Mouse (Mus musculus) layer of hippocampus, adult 2 months (tissue): Measurements from ENCODE around the gene Cdh13. TPM values are rescaled to one million over a fixed set of nuclear protein-coding genes. Genes with fewer than 3 reads are reported as not detected.

Source experiments
- DNase-seq, 2 experiments: peaks; one replicate each; pipeline ENCODE4 v3.0.0; 2022; ENCODE audit warnings: low spot score in 2 of 2
- H3K27ac ChIP-seq: fragments of 200-600 bp; 2 replicates; pipeline ENCODE4 v1.8.1; 2022
- H3K4me3 ChIP-seq: fragments of 200-600 bp; 2 replicates; pipeline ENCODE4 v1.8.1; 2022; ENCODE audit warnings: mild to moderate bottlenecking
- CTCF ChIP-seq: fragments of 200-600 bp; conservative IDR thresholded peaks from 2 replicates; pipeline ENCODE4 v1.8.1; 2022; ENCODE audit warnings: antibody characterized with exemption, mild to moderate bottlenecking, moderate library complexity
- total RNA-seq, 2 experiments: library from RNA; stranded (reverse); gene quantifications; 2 replicates each; pipeline ENCODE4 v1.2.3; 2021

Gene Cdh13
- total RNA-seq, 2 experiments from 2014 or later: 39.3 to 39.9 TPM

- no peak for TF ChIP-seq CTCF
- peak; percentile 42 to 77 for DNase-seq
- H3K4me3 ChIP-seq: no peak overlapping the region
- peak overlapping the region; percentile 88 for H3K27ac ChIP-seq
Measured at GRCm38 (mm10) chr8:119156454-119156921, 873.0 kb downstream of the Cdh13 start.

- Histone ChIP-seq H3K27ac (peak overlapping the region; percentile 89), H3K4me3 (no peak overlapping the region)
- no peak for TF ChIP-seq CTCF
- DNase-seq: peak; percentile 85
Measured at GRCm38 (mm10) chr8:119158628-119159027, 875.1 kb downstream of the Cdh13 start.

- DNase-seq: no peak
- no peak overlapping the region for H3K4me3 ChIP-seq
- no peak for TF ChIP-seq CTCF
- H3K27ac ChIP-seq: peak overlapping the region; percentile 70
Measured at GRCm38 (mm10) chr8:119159794-119160193, 876.3 kb downstream of the Cdh13 start.

- TF ChIP-seq CTCF: no peak
- Histone ChIP-seq H3K4me3 (no peak overlapping the region), H3K27ac (no peak overlapping the region)
- DNase-seq: no peak
Measured at GRCm38 (mm10) chr8:119164076-119164475, 880.5 kb downstream of the Cdh13 start.

- no peak for DNase-seq
- H3K4me3 ChIP-seq: no peak overlapping the region
- no peak for TF ChIP-seq CTCF
- H3K27ac ChIP-seq: no peak overlapping the region
Measured at GRCm38 (mm10) chr8:119177226-119177935, 893.8 kb downstream of the Cdh13 start.

DNA sequence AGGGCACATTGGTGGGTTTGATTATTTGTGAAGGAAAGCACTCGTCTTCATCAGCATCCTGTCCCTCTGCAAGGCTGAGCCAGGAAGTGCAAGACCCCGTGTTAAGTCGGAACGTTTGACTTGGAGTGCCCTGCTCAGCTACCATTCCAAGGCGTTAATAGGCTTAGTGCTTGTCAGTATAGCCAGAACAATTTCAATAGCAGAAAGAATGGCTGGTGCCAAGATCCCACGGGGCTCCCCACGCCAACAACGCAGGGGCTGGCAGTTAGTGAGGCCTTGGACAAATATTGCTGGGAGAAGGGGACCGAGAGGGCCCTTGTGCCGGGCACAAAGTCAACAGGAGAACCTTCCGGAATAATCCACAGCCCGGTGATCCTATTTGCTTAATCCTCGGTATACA is 897.1 kb downstream of the Cdh13 start:
- no peak for TF ChIP-seq CTCF
- DNase-seq: peak in 1 of 2 experiments; percentile 18
- Histone ChIP-seq H3K27ac (peak overlapping the region; percentile 43), H3K4me3 (no peak overlapping the region)

DNA sequence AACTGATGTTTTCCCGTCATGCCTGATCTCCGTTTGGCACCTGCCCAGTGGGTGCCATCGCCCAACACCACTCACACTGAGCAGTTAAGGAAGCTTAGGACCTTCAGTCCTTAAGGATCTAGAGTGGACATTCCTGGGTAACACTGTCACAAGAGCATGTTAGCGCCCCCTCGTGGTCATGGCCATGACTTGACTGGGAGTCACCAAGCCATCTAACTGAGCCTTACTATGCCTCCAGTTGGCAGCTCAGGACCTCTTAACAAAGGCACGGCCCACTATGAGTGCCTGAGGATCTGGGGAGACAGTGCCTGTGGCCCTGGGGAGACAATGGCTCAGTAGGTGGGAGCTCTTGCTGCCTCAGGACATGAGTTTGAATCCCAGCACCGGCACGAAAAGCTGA is 912.2 kb downstream of the Cdh13 start:
- TF ChIP-seq CTCF: peak; percentile 78
- 0 out of 2 replicates have a peak overlapping the region, but pooled peaks have one; percentile 82 for H3K27ac ChIP-seq
- no peak overlapping the region for H3K4me3 ChIP-seq
- peak in 1 of 2 experiments; percentile 48 for DNase-seq

GRCm38 (mm10) chr8:119196486-119197150 is 913.1 kb downstream of the Cdh13 start:
- H3K4me3 ChIP-seq: no peak overlapping the region
- H3K27ac ChIP-seq: peak overlapping the region; percentile 82
- DNase-seq: peak; percentile 69 to 73
- no peak for TF ChIP-seq CTCF

DNA sequence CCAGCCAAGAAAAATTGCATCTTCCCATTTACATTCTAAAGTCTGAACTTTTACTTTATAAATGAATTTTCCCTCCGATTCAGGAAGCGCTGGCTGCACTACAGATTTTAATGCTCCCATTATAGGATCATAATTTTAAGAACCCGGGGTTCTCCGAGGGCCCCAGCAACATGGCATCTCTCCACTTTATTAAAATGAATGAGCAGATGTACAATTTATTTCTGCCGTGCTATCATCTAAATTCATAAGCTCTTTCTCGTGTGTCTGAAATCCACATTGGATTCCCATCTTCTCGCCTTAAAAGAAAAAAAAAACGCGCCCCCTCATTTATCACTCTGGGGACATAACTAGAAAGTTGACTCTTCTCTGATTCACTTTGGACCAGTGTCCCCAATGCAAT is 925.0 kb downstream of the Cdh13 start:
- no peak for TF ChIP-seq CTCF
- H3K27ac ChIP-seq: no peak overlapping the region
- H3K4me3 ChIP-seq: no peak overlapping the region
- no peak for DNase-seq

GRCm38 (mm10) chr8:119224547-119224946 is 941.0 kb downstream of the Cdh13 start:
- Histone ChIP-seq H3K27ac (no peak overlapping the region), H3K4me3 (no peak overlapping the region)
- peak in 1 of 2 experiments; percentile 30 for DNase-seq
- peak; percentile 89 for TF ChIP-seq CTCF

- Histone ChIP-seq H3K27ac (no peak overlapping the region), H3K4me3 (no peak overlapping the region)
- TF ChIP-seq CTCF: no peak; the same call in 1 of the 2 replicates
- DNase-seq: no peak
Measured at GRCm38 (mm10) chr8:119245181-119245580, 961.6 kb downstream of the Cdh13 start.

GRCm38 (mm10) chr8:119245641-119246040 is 962.1 kb downstream of the Cdh13 start:
- no peak for DNase-seq
- no peak overlapping the region for H3K27ac ChIP-seq
- TF ChIP-seq CTCF: no peak
- H3K4me3 ChIP-seq: no peak overlapping the region

DNA sequence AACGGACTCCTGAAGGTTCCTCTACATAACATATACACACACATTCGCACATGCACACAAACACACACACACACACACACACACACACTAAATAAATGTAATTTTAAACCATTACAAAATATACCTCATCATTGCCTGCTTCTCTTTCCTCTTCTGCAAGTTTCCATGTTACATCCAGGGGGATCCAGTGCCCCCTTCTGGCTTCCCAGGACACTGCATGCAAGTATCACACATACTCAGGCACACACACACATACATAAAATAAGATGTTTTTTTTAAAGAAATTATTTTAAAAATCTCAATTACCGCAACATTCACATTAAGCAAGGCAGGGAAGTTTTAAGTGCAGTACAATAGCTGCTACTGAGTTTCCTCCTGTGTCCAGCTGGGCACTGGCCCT is 970.8 kb downstream of the Cdh13 start:
- Histone ChIP-seq H3K27ac (no peak overlapping the region), H3K4me3 (no peak overlapping the region)
- no peak for DNase-seq
- TF ChIP-seq CTCF: peak; percentile 42
